Mouse (Mus musculus) spleen, embryonic (tissue): ENCODE data around the gene Skap1.

Experiments used
- CTCF ChIA-PET: fragments of 350-600 bp; sonication (Branson Sonifier 250); formaldehyde crosslinking; loops from one replicate; lab custom pipeline; 2022; lab: Charles Lee

Gene Skap1

GRCm38 (mm10) chr11:96464716-96465060 is 295 bp downstream of the Skap1 start:
- CTCF ChIA-PET: no interaction called here

- CTCF ChIA-PET: interaction anchor here (0.6 to 0.7 kb wide), 2 partner anchors 35 to 608 kb away, joined by 3 read pairs; no protein-coding TSS in a partner anchor
These were observed 1.1 kb downstream of the Skap1 start for GRCm38 (mm10) chr11:96465426-96466056.

DNA sequence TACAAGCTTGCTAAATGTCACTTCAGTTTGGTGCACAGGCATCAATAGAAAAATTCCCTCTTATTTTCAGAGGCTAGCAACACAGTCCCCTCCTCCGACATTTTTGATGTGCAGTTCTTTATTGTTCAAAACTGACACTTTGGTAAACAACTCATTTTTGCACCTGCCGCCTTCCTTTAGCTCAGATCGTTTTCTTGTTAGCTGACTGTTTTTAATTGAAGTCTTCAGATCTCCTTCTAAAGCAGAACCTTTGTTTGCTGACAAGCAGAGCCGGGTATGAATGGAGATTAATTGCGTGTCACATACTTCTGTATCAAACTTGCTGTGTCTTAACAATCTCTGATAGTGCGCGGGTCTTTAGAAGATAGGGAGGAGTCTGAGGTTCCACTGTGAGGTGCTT is 2.0 kb downstream of the Skap1 start:
- CTCF ChIA-PET: interaction anchor here (0.7 kb wide), 1 partner anchor 36 kb away, joined by 3 read pairs; no protein-coding TSS in a partner anchor

- CTCF ChIA-PET: no interaction called here
These were observed 2.6 kb downstream of the Skap1 start for GRCm38 (mm10) chr11:96466987-96467386.

DNA sequence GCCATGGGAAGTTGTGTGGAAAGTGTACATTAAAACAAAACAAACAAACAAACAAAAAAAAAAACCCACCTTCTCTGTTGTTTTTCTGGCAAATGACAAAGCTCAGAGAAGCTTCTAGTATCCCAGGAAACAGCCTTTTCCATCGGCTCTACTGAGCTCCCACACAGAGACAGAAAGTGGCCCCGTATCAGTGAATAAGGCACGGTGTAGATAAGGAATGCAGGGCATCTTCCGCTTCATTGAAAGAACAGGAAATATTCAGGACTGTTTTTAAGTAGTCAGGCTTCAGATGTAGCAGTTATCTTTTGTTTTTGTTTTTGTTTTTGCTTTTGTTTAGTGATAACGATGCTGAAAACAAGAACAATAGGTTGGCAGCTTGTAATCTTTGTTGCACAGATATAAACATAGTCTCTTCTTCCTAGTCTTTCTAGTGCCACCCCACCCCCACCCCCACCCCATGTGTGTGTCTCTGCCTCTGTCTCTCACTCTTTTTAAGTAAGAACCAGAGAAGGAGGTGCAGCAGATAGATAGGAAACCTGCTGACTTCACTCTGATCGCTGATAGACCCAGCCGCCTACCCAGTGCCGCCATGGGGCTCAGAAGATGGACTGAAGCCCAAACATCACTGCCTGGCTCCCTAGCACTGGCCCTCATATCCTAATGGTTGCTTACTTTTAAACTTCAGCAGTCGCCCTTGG is 3.8 kb downstream of the Skap1 start:
- CTCF ChIA-PET: interaction anchor here (0.7 kb wide), 1 partner anchor 228 kb away, joined by 11 read pairs; no protein-coding TSS in a partner anchor

- CTCF ChIA-PET: no interaction called here
These were observed 18.3 kb downstream of the Skap1 start for GRCm38 (mm10) chr11:96482711-96483110.

DNA sequence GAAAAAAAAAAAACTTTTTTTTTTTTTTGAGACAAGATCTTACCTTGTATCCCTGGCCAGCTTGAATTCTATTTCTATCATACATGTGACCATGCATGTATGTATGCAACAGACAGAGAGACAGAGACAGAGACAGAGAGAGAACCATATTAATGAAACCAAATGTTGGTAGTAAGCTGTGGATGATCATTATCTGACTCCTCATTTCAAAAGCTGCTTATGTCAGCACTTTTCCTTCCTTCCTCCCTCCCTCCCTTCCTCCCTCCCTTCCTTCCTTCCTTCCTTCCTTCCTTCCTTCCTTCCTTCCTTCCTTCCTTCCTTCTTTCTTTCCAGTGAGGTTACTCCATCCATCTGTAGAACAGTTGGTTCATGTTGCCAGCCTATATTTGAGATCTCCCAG is 18.8 kb downstream of the Skap1 start:
- CTCF ChIA-PET: no interaction called here

- CTCF ChIA-PET: interaction anchor here (0.6 kb wide), 1 partner anchor 369 kb away, joined by 6 read pairs; no protein-coding TSS in a partner anchor
These were observed 34.1 kb downstream of the Skap1 start for GRCm38 (mm10) chr11:96498481-96498880.

- CTCF ChIA-PET: no interaction called here
These were observed 36.6 kb downstream of the Skap1 start for GRCm38 (mm10) chr11:96501042-96501441.

GRCm38 (mm10) chr11:96502948-96503347 is 38.6 kb downstream of the Skap1 start:
- CTCF ChIA-PET: no interaction called here

DNA sequence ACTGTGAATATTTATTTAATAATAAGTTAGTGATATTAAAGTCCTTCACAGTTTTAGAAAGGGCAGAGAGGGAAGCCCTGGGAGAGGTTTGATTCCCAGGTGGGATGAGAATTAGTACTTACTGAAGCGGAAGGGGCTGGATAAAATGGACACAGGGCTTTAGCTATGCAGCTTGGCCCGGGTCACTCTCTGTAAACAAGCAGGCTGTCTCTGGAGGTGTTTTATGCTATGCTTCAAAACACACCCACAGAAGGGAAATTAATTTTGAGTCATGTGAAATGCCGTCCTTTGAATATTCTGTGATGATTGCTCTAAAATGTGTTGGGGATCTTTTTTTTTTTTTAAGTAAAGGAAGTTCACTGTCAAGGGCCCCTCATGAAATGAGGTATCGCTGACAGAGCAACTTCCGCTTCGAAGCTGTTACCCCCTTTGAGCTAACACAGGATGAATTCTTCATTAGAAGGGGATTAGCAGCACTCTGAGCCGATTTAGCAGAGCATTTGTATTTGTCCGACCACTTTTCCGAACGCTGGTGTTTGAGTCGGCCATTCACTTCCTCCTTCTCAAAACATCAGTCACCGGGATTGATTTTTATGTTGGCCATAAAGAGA is 40.2 kb downstream of the Skap1 start:
- CTCF ChIA-PET: no interaction called here

DNA sequence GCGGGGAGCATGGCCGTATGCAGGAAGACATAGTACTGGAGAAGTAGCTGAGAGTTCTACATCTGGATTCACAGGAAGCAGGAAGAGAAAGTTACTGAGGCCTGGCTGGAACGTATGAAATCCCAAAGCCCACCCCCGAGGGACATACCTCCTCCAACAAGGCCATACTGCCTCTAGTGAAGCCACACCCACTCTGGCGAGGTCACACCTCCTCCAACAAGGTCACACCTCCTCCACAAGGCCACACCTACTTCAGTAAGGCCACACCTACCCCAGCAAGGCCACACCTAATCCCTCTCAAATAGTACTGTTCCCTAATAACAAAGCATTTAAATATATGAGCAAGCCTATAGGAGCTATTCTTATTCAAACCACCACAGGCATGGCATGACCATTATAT is 41.4 kb downstream of the Skap1 start:
- CTCF ChIA-PET: no interaction called here

DNA sequence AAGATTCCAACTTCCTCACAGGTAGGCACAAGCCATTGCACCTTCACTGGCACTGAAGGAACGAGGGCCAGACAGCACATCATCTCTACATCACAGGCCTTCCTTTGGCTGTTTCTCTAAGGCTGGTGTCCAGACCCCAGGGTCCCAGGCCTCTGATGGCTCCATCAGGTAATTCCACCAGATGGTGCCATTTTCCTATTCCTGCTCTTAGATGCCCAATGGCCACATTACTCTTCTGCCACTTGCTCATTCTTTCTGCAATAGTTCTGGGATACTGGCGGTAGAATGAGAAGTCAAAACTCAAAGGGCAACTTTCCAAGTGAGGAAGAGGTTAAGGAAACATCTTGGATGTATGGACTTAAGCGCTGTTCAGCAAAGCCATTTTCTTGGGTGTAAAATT is 50.8 kb downstream of the Skap1 start:
- CTCF ChIA-PET: no interaction called here

GRCm38 (mm10) chr11:96524541-96524940 is 60.1 kb downstream of the Skap1 start:
- CTCF ChIA-PET: interaction anchor here (0.6 kb wide), 1 partner anchor 144 kb away, joined by 8 read pairs; no protein-coding TSS in a partner anchor

- CTCF ChIA-PET: interaction anchor here (0.6 kb wide), 2 partner anchors 92 to 1656 kb away, joined by 3 to 4 read pairs; no protein-coding TSS in a partner anchor
These were observed 61.8 kb downstream of the Skap1 start for GRCm38 (mm10) chr11:96526137-96526621.

GRCm38 (mm10) chr11:96531757-96532433 is 67.5 kb downstream of the Skap1 start:
- CTCF ChIA-PET: interaction anchor here (0.6 kb wide), 2 partner anchors 24 to 235 kb away, joined by 3 read pairs; no protein-coding TSS in a partner anchor

GRCm38 (mm10) chr11:96534531-96534930 is 70.1 kb downstream of the Skap1 start:
- CTCF ChIA-PET: no interaction called here

DNA sequence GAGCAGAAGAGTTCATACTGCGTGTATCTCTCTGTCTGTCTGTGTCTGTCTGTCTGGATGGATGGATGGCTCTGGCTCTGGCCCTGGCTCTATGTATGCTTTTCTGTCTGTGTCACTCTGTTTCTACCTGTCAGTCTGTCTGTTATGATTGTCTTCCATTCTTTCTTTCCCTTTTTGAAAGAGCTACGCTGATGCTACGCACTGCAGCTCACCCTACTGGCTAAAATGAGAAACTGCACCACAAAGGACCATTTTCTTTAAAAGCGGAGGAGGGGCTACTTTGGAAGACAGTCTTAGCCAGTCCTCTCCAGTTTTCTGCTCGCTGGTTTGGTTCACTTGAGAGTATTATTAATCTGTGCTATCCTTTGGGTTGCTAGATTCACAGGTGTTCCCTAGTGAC is 71.8 kb downstream of the Skap1 start:
- CTCF ChIA-PET: interaction anchor here (1.1 kb wide), 1 partner anchor 97 kb away, joined by 4 read pairs; no protein-coding TSS in a partner anchor

DNA sequence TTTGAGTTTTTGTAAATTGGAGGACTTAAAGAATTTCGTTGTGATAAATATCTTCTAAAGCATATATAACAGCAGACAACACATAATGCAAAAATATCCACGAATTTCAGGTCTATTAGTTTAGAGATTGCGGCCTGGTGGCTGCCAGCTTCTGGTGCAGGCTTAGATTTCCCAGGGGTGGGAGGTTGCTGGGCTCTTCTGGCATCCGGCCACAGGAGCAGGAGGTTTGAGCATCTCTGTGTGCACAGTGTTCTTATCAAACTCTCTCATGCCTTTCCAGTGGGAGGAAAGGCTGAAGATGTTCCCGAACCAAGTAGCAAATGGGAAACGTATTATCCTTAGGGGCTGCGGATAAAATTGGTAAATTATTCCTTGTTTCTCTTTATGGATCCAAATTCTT is 77.6 kb downstream of the Skap1 start:
- CTCF ChIA-PET: no interaction called here

- CTCF ChIA-PET: interaction anchor here (0.5 kb wide), 1 partner anchor 169 kb away, joined by 6 read pairs; no protein-coding TSS in a partner anchor
These were observed 78.2 kb downstream of the Skap1 start for GRCm38 (mm10) chr11:96542561-96542960.

DNA sequence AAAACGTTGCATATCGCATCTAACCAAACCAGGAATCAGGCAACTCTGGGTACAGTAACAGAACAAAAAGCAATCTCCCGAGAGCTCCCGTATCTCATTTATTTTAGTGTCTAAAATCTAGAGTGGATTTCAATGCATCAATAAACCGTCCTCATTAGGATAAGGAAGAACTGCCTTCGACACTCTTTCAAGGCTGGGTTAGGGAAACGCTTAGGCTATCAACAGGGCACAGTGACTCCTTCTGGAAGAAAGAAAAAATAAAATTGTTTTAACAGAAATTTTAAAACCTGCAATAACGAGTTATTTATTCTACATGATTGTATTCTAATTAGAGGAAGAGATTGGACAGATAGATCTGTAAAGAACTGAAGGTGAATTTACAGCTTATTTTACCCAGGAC is 82.0 kb downstream of the Skap1 start:
- CTCF ChIA-PET: no interaction called here
